Mouse (Mus musculus): ENCODE measurements around the gene Tas2r144.
A peak's percentile ranks its signal among the peaks of the same experiment; 100 is the strongest.

- TF ChIP-seq CTCF (IDR thresholded peaks at IDR 0.05; ENCODE audit: low read depth) (0 out of 2 replicates have a peak, but pooled peaks have one; percentile 1), EP300 (IDR thresholded peaks at IDR 0.05; ENCODE audit: low read depth) (no peak)
These were observed 17.4 kb upstream of the Tas2r144 start for GRCm38 (mm10) chr6:42197710-42198109.

All from heart, postnatal 0 days (tissue).